Mouse (Mus musculus) ES-Bruce4 (cell line): ENCODE measurements at regions not wholly inside any gene's neighbourhood (a gene's known extent, or its start where the extent isn't known, plus 50 kb on each side); places are given as distances from the start of the nearest gene placed in this dataset.

Experiments
- CTCF ChIP-seq: IDR thresholded peaks from one replicate; pipeline ENCODE4 v1.8.1; 2011; ENCODE audit warnings: low read depth, low read length
- EP300 ChIP-seq: IDR thresholded peaks from 2 replicates; pipeline ENCODE4 v1.6.1; 2011; ENCODE audit warnings: low read depth, low read length; ENCODE audit not compliant: insufficient read depth
- POLR2A ChIP-seq: IDR thresholded peaks from one replicate; pipeline ENCODE4 v1.8.1; 2011; ENCODE audit warnings: low read length; ENCODE audit not compliant: insufficient read depth

GRCm38 (mm10) chr17:4610993-4611392, 383.1 kb upstream of the Arid1b start:
- TF ChIP-seq EP300 (no peak), POLR2A (no peak), CTCF (peak; percentile 56)
